20 mouse cellular contexts compared by ENCODE assay signal in the genomic region with DNA sequence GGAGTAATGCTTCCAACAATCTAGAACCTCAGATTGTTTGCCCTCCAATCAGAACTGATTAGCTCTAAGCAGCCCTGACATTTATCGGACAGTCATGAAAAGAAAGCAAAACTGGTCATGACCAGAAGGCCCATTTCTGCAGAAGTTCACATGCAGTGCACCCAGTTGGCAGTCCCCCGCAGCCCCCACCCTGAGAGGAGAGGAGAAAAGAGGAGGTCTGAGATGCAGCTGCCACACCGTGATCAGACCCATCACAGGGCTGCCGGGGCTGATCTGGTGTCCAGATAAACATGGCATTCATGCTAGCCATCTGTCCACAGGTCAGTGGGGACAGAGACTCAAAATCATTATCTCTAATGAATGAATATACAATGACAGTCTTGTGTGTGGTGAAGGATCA.
DNase-seq lines count a peak whose midpoint lies in the region; ATAC-seq and TF ChIP-seq lines count a peak whose summit lies in the region.
"Had no signal": no experiment of that assay in that cellular context is flagged by ENCODE, and none has a peak within 500 bp of the region (broad histone marks: within the 10 kb centered on the region; RNA-seq: fewer than 3 reads in every experiment).

No protein-coding gene starts in this region.

- no peak overlapping the region for H3K27ac ChIP-seq in embryonic facial prominence, embryonic 14.5 days (replicated peaks; ENCODE audit: low read depth, low read length)
- H3K27ac ChIP-seq in lung, postnatal 0 days (ENCODE audit: low read length) = no peak overlapping the region
- H3K27ac ChIP-seq: forebrain, embryonic 10.5 days; gastrocnemius, adult 2 months; kidney, postnatal 0 days; neural tube, embryonic 15.5 days had no signal

- no peak; the same call in 1 of the 2 replicates for ATAC-seq in embryonic facial prominence, embryonic 14.5 days (ENCODE audit: low read depth)
- no peak for ATAC-seq in lung, postnatal 0 days
- ATAC-seq: liver, postnatal 0 days; Patski had no signal

- H3K9me3 ChIP-seq in embryonic facial prominence, embryonic 14.5 days (ENCODE audit: control insufficient read depth, low read length) = no peaks in the 10 kb centered on the region
- no peaks in the 10 kb centered on the region for H3K9me3 ChIP-seq in lung, postnatal 0 days (ENCODE audit: low read length)
- H3K9me3 ChIP-seq: forebrain, embryonic 10.5 days; heart, embryonic 12.5 days; neural tube, embryonic 15.5 days had no signal

- DNase-seq in left cerebral cortex, postnatal 4 days = peak; percentile 90
- DNase-seq in left cerebral cortex, adult 9 months (ENCODE audit: low spot score in 2 of 2) = no peak
- peak; percentile 39 for DNase-seq in Muller cell, postnatal 12 days (ENCODE audit: inconsistent ontology term)
- peak; percentile 31 for DNase-seq in embryonic facial prominence, embryonic 14.5 days (ENCODE audit: low spot score)
- peak; percentile 76 for DNase-seq in retina, embryonic 14.5 days (ENCODE audit: low spot score)
- DNase-seq in lung, postnatal 14 days = no peak
- no peak for DNase-seq in lung, postnatal 0 days (ENCODE audit: low spot score)
- DNase-seq: adrenal gland, adult 8-10 months; embryo, embryonic 11 days; gastrocnemius, adult 2 months; heart, postnatal 14 days; kidney, adult 11 months; liver, postnatal 0 days; right cerebral cortex, postnatal 4 days; thymus, postnatal 25 days had no signal

- intact Hi-C loops in left cerebral cortex, postnatal 4 days (cut with DNase I) = loop anchor here (10.0 kb wide), 1 partner anchor 186 kb away; no protein-coding TSS in a partner anchor

- no peaks in the 10 kb centered on the region for H3K4me1 ChIP-seq in embryonic facial prominence, embryonic 14.5 days (ENCODE audit: control insufficient read depth, insufficient read depth, low read length)
- no peaks in the 10 kb centered on the region for H3K4me1 ChIP-seq in lung, postnatal 0 days (ENCODE audit: insufficient read depth, low read depth, low read length)
- H3K4me1 ChIP-seq: forebrain, embryonic 10.5 days; neural tube, embryonic 15.5 days had no signal

- WGBS in embryonic facial prominence, embryonic 14.5 days = 65% methylated on average over 4 of the region's 4 CpGs
- 58% methylated on average over 4 of the region's 4 CpGs for WGBS in lung, postnatal 0 days

- H3K4me2 ChIP-seq in embryonic facial prominence, embryonic 14.5 days (ENCODE audit: low read depth, low read length) = no peak overlapping the region
- H3K4me2 ChIP-seq in lung, postnatal 0 days (replicated peaks; ENCODE audit: low read depth, low read length) = no peak overlapping the region
- H3K4me2 ChIP-seq: heart, embryonic 12.5 days; neural tube, embryonic 15.5 days had no signal

- H3K9ac ChIP-seq in embryonic facial prominence, embryonic 14.5 days (ENCODE audit: low read depth, low read length) = no peak overlapping the region
- H3K9ac ChIP-seq in lung, postnatal 0 days (replicated peaks; ENCODE audit: low read depth) = no peak overlapping the region
- H3K9ac ChIP-seq: heart, embryonic 12.5 days; liver, postnatal 0 days; neural tube, embryonic 15.5 days had no signal

- TF ChIP-seq EP300 in lung, postnatal 0 days (IDR thresholded peaks at IDR 0.05) = no peak

- no peaks in the 10 kb centered on the region for H3K27me3 ChIP-seq in embryonic facial prominence, embryonic 14.5 days (replicated peaks; ENCODE audit: control insufficient read depth, insufficient read depth, low read length)
- H3K27me3 ChIP-seq in lung, postnatal 0 days (replicated peaks; ENCODE audit: insufficient read depth, low read length) = no peaks in the 10 kb centered on the region
- H3K27me3 ChIP-seq: heart, embryonic 12.5 days; neural tube, embryonic 15.5 days had no signal

- TF ChIP-seq CTCF in lung, postnatal 0 days (IDR thresholded peaks at IDR 0.05) = no peak

- H3K36me3 ChIP-seq in embryonic facial prominence, embryonic 14.5 days (ENCODE audit: control insufficient read depth, insufficient read depth, low read length) = no peaks in the 10 kb centered on the region
- H3K36me3 ChIP-seq in lung, postnatal 0 days (ENCODE audit: insufficient read depth, low read length) = no peaks in the 10 kb centered on the region
- H3K36me3 ChIP-seq: forebrain, embryonic 10.5 days; heart, embryonic 12.5 days; neural tube, embryonic 15.5 days had no signal

- no peak overlapping the region for H3K4me3 ChIP-seq in embryonic facial prominence, embryonic 14.5 days (ENCODE audit: low read depth, low read length)
- no peak overlapping the region for H3K4me3 ChIP-seq in lung, postnatal 0 days (ENCODE audit: low read depth, low read length)
- H3K4me3 ChIP-seq: forebrain, embryonic 10.5 days; gastrocnemius, adult 2 months; heart, embryonic 12.5 days; neural tube, embryonic 15.5 days had no signal

Comparison
In these comparisons a context has a peak if more than half of its experiments do, and no peak if none do; other contexts are left out.
1. DNase-seq: peak in left cerebral cortex, postnatal 4 days (single experiment), Muller cell, postnatal 12 days (single experiment), embryonic facial prominence, embryonic 14.5 days (single experiment) and retina, embryonic 14.5 days (single experiment); none in left cerebral cortex, adult 9 months (0 of 2), lung, postnatal 14 days (single experiment) and lung, postnatal 0 days (single experiment).